Mouse (Mus musculus) neural tube, postnatal 0 days (tissue): ENCODE results near the gene Gm6337. TPM values are rescaled to one million over a fixed set of nuclear protein-coding genes. Genes with fewer than 3 reads are reported as not detected.

ENCODE experiments used
- polyA plus RNA-seq: library from polyadenylated mRNA; unstranded; fragments of >200 nt; fragmentation: Nextera tagmentation; extraction: Ambion mirVana; gene quantifications from 2 replicates; pipeline ENCODE4 v1.2.1, GENCODE M21; 2015

Gene Gm6337
- not detected in 2 replicates for polyA plus RNA-seq

DNA sequence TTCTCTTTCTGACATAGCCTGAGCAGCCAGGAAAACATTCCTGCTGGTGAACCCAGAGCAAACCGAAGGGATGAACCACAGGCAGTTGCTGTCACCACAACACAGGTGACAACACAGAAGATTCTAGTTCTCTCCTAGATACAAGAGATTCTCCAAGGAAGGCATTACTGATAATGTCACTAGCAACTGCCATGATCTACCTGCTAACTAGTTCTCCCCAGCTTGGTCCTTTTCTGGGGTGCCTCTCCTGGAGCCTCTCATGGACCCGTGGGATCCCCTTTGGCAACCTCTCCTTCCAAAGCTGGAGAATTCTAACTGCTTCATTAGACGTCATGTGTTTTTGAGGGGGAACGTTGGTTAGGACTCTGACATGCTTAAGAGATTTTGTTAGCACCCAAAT is at the start of gene Gm6337:
Gm6337 (minus strand) TSS at position 101 of the 400 bp plus-strand sequence.

DNA sequence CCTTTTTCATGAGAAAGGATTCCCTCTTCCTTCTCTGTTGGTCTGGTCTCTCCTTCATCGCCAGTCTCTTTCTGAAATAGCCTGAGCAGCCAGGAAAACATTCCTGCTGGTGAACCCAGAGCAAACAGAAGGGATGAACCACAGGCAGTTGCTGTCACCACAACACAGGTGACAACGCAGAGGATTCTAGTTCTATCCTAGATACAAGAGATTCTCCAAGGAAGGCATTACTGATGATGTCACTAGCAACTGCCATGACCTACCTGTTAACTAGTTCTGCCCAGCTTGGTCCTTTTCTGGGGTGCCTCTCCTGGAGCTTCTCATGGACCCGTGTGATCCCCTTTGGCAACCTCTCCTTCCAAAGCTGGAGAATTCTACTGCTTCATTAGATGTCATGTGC is 35.8 kb upstream of the Gm6337 start, which contains the start of gene Gm8206:
Gm8206 (minus strand) TSS at position 101 of the 400 bp plus-strand sequence.

Other genes with a start within 250 kb of the Gm6337 start
- not detected in 2 replicates for gene Gm3424, start 227.9 kb downstream of the Gm6337 start, polyA plus RNA-seq
- 1.5 and 1.7 TPM in 2 replicates for gene Gm8237, start 177.9 kb downstream of the Gm6337 start, polyA plus RNA-seq
- 3.7 and 4.4 TPM in 2 replicates for gene Gm3248, start 96.5 kb downstream of the Gm6337 start, polyA plus RNA-seq
- gene Gm3453, start 79.1 kb downstream of the Gm6337 start, polyA plus RNA-seq: not detected in 2 replicates
- gene Gm8206, start 35.7 kb upstream of the Gm6337 start, polyA plus RNA-seq: 3.9 and 5.9 TPM in 2 replicates
- gene Gm3468, start 50.4 kb upstream of the Gm6337 start, polyA plus RNA-seq: 3.4 and 3.6 TPM in 2 replicates
- not detected in 2 replicates for gene Gm3476, start 67.5 kb upstream of the Gm6337 start, polyA plus RNA-seq
- not detected in 2 replicates for gene Gm21560, start 161.0 kb upstream of the Gm6337 start, polyA plus RNA-seq
- gene Gm3411, start 229.0 kb upstream of the Gm6337 start, polyA plus RNA-seq: 7.1 and 8.2 TPM in 2 replicates
- gene Gm21103, start 246.6 kb upstream of the Gm6337 start, polyA plus RNA-seq: not detected in 2 replicates